Mouse (Mus musculus) forebrain, embryonic 10.5 days (tissue): ENCODE results near the gene Vmn2r8. TPM values are rescaled to one million over a fixed set of nuclear protein-coding genes. Genes with fewer than 3 reads are reported as not detected.

Experiments
- DNase-seq: peaks from one replicate; pipeline ENCODE4 v3.0.0-alpha.2; 2017; ENCODE audit warnings: low spot score; ENCODE audit errors: extremely low spot score
- H3K27ac ChIP-seq: fragments of 300-500 bp; sonication (generic); 2 replicates; pipeline ENCODE4 v1.5.1; 2016; ENCODE audit warnings: mild to moderate bottlenecking
- H3K27me3 ChIP-seq: fragments of 300-500 bp; sonication (generic); 2 replicates; pipeline ENCODE4 v1.6.1; 2016; ENCODE audit warnings: mild to moderate bottlenecking; ENCODE audit not compliant: poor library complexity, severe bottlenecking
- H3K36me3 ChIP-seq: fragments of 300-500 bp; sonication (generic); replicated peaks from 2 replicates; pipeline ENCODE4 v1.6.1; 2016; ENCODE audit warnings: mild to moderate bottlenecking, moderate library complexity
- H3K4me1 ChIP-seq: fragments of 300-500 bp; sonication (generic); 2 replicates; pipeline ENCODE4 v1.6.1; 2016
- H3K4me3 ChIP-seq: fragments of 300-500 bp; sonication (generic); 2 replicates; pipeline ENCODE4 v1.5.1; 2016; ENCODE audit warnings: mild to moderate bottlenecking, moderate library complexity
- H3K9me3 ChIP-seq: fragments of 300-500 bp; sonication (generic); 2 replicates; pipeline ENCODE4 v1.6.1; 2016; ENCODE audit warnings: mild to moderate bottlenecking, moderate library complexity
- WGBS: fragments of 180-500 bp; shearing (Covaris S2); methylation state at CpG from one replicate; pipeline ENCODE4 v1.1.7; 2016; 5-methylcytosine and 5-hydroxymethylcytosine counted together
- polyA plus RNA-seq: library from polyadenylated mRNA; unstranded; fragments of >200 nt; fragmentation: Nextera tagmentation; extraction: Ambion mirVana; gene quantifications from 2 replicates; pipeline ENCODE4 v1.2.1, GENCODE M21; 2016

Gene Vmn2r8
- polyA plus RNA-seq, 1 experiment from 2014 or later = not detected

DNA sequence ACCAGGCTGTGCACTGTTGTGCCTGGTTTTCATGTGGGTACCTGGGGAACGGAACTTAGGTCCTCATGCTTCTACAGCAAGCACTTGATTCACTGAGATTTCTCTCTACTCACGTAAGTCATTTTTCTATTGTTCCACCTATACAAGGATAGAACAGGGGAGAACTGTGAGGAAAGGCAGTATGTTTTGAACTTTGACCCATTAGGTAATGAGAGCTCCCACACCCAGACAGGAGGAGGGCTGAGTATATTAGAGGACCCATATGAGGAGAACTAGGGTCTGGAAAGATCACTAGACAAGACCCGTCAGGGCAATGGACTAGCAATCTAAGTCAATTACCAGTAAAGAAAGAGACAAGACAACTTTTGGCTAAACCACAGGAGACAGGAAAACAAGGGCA lies 64.0 kb downstream of the Vmn2r8 start:
- Histone ChIP-seq H3K4me3 (no peak overlapping the region), H3K27me3 (no peaks in the 10 kb centered on the region), H3K4me1 (no peaks in the 10 kb centered on the region), H3K27ac (no peak overlapping the region), H3K9me3 (no peaks in the 10 kb centered on the region), H3K36me3 (no peaks in the 10 kb centered on the region)
- no peak for DNase-seq
- WGBS = 86% methylated on average over 3 of the region's 3 CpGs

DNA sequence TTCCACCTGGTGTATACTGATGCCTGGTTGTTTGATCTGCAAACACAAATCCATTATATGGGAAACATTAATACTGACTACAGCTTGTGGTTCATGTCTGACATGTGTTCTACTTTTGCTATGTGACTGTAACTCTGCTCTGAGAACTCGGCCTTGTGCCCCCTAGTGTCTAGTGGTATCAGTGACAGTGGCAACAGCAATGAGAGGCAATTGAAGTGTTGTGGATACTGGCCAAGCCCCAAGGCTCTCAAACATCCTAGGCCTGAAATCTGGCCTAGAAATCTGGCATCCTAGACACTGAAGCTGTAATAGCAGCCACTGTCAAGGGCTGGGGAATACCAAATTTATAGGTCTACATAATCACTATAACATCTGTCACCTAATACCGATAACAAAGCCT lies 64.8 kb downstream of the Vmn2r8 start:
- whole genome bisulfite sequencing = 57% methylated on average over 2 of the region's 2 CpGs
- Histone ChIP-seq H3K27ac (no peak overlapping the region), H3K4me3 (no peak overlapping the region), H3K27me3 (no peaks in the 10 kb centered on the region), H3K4me1 (no peaks in the 10 kb centered on the region), H3K36me3 (no peaks in the 10 kb centered on the region), H3K9me3 (no peaks in the 10 kb centered on the region)
- no peak for DNase-seq

DNA sequence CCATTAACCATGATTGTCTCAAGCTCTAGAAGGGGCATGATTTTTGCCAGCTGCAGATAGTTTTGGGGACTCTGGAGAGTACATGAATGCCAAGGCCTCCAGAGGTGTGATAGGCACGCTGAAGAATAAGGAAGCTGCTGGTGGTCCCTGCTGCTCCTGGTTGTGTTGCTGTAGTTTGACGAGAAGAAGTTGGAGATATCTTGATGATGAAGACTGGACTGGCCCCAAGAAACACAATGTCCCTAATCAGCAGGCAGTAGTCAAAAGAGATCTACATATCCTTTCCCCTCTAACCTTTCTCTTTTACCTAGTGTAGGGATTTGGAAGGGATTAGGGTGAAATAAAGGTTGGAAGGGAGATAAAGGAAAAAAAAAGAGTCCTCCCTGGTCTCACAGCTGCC lies 66.1 kb downstream of the Vmn2r8 start:
- no peak for DNase-seq
- H3K9me3 ChIP-seq = no peaks in the 10 kb centered on the region
- H3K4me3 ChIP-seq = no peak overlapping the region
- no peaks in the 10 kb centered on the region for H3K27me3 ChIP-seq
- no peaks in the 10 kb centered on the region for H3K36me3 ChIP-seq
- no peaks in the 10 kb centered on the region for H3K4me1 ChIP-seq
- H3K27ac ChIP-seq = no peak overlapping the region
- WGBS = 61% methylated on average over 2 of the region's 2 CpGs

DNA sequence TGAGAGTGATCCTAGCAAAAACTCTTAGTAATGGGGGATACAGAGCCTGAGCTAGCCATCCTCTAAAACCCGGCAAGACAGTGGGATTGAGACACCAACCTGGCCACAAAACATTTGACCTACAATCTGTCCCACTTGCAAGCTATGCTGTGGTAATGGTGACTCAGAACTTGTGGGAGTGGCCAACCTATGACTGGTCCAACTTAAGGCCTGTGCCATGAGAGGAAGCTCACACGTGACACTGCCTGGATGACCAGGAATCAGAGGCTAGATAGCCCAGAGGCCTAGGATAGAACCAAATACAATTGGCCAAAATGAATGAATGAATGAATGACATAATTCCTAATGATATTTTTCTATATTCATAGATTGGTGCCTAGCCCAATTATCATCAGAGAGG lies 66.8 kb downstream of the Vmn2r8 start:
- no peaks in the 10 kb centered on the region for H3K36me3 ChIP-seq
- no peak overlapping the region for H3K27ac ChIP-seq
- H3K4me3 ChIP-seq = no peak overlapping the region
- H3K4me1 ChIP-seq = no peaks in the 10 kb centered on the region
- H3K27me3 ChIP-seq = no peaks in the 10 kb centered on the region
- WGBS = 86% methylated on average over 2 of the region's 2 CpGs
- no peaks in the 10 kb centered on the region for H3K9me3 ChIP-seq
- DNase-seq = no peak

Other genes with a start within 250 kb of the Vmn2r8 start
- 62.8 and 64.2 TPM in 2 replicates for gene Gak, start 179.1 kb downstream of the Vmn2r8 start, polyA plus RNA-seq
- 17.6 TPM in 2 replicates for gene Tmem175, start 179.1 kb downstream of the Vmn2r8 start, polyA plus RNA-seq
- gene Idua, start 148.5 kb downstream of the Vmn2r8 start, polyA plus RNA-seq = 10.2 and 11.0 TPM in 2 replicates
- 11.3 and 13.3 TPM in 2 replicates for gene Dgkq, start 139.2 kb downstream of the Vmn2r8 start, polyA plus RNA-seq
- gene Slc26a1, start 133.3 kb downstream of the Vmn2r8 start, polyA plus RNA-seq = 0.77 and 1.0 TPM in 2 replicates
- 10.4 and 12.3 TPM in 2 replicates for gene Fgfrl1, start 116.5 kb downstream of the Vmn2r8 start, polyA plus RNA-seq
- gene Rnf212, start 33.9 kb downstream of the Vmn2r8 start, polyA plus RNA-seq = 0.27 TPM in 1 of 2 replicates, not detected in the other
- not detected in 2 replicates for gene Tmed11, start 13.5 kb downstream of the Vmn2r8 start, polyA plus RNA-seq
- gene Vmn2r9, start 43.8 kb upstream of the Vmn2r8 start, polyA plus RNA-seq = not detected in 2 replicates
- not detected in 2 replicates for gene Vmn2r10, start 197.7 kb upstream of the Vmn2r8 start, polyA plus RNA-seq